Mouse (Mus musculus) hematopoietic stem cell, adult 5-6 weeks (primary cell): ENCODE measurements around the gene Serpind1. TPM values are rescaled to one million over a fixed set of nuclear protein-coding genes. Genes with fewer than 3 reads are reported as not detected.

Source experiments
- ATAC-seq, 2 experiments: fragments of 125-278 bp in 1 of 2; replicated peaks in 1 of 2; 2 replicates each; pipeline ENCODE4 v1.8.0; 2016 to 2017; ENCODE audit warnings: inconsistent platforms in 2 of 2, mild to moderate bottlenecking in 2 of 2, moderate number of reproducible peaks in 2 of 2, low read depth in 1 of 2, moderate TSS enrichment in 1 of 2; ENCODE audit not compliant: low FRiP score in 2 of 2, poor library complexity in 2 of 2, severe bottlenecking in 2 of 2, insufficient read depth in 1 of 2, low TSS enrichment in 1 of 2
- total RNA-seq: library from RNA; stranded (forward); fragments of 172-1452, 232-1000 nt; gene quantifications from 2 replicates; pipeline ENCODE4 v1.2.3, GENCODE M21; 2017

Gene Serpind1
- not detected in 2 replicates for total RNA-seq

DNA sequence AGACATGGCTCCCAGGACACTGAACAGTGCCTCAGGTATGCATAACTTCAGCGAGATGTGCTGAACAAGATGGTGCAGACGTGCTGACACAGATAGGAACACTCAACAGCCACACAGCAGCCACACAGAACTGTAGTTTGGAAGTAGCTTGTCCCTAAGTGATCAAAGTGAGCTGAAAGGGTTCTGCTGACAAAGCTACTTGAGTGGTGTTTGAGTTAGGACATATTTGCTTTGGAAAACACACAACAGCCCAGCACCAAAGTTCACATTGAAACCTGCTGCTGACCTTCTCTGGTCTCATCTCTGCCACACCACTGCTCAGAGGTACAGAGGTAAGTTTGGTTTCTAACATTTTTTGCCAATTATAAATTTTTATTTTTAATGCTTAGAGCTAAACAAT, at the start of gene Serpind1:
Gene Serpind1 (plus strand): TSS at position 256 of the 400 bp plus-strand sequence.
- ATAC-seq: no peak

DNA sequence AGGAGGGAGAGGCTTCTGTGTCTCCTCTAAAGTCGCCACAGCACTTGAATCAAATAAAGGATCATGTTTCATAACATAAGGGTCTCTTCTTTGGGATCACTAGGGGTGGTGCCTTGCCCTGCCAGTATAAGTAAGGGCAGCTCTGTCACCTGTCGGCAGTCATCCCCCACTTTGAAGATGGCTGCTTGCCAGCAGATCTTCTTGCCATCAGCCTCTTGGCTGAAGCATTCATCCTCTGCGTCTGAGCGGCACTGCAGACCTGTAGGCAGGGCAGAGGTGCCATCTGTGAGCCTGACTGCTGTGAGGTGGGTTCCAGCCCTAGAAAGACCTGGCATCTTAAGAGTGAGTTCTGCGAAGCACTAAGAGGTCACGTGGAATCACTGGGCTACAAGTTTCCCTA, 48.0 kb upstream of the Serpind1 start:
- ATAC-seq: no peak

DNA sequence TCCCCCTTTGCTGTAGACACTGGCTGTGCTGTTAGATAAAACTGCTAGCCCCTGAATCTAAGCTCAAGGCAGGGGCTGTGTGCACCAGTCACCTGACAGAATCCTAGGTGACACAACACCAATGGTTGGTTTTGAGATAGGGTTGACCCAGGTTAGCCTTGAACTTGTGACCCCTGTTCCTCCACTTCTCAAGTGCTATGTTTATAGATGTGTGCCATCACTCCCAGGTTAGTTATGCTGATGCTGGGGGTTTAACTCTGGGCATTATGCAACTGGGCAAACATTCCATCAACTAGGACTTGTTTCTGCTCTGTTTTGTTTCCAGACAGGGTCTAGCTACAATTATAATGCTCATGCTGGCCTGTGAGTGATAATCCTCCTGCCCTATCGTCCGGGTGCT, 44.1 kb upstream of the Serpind1 start:
- ATAC-seq: no peak

DNA sequence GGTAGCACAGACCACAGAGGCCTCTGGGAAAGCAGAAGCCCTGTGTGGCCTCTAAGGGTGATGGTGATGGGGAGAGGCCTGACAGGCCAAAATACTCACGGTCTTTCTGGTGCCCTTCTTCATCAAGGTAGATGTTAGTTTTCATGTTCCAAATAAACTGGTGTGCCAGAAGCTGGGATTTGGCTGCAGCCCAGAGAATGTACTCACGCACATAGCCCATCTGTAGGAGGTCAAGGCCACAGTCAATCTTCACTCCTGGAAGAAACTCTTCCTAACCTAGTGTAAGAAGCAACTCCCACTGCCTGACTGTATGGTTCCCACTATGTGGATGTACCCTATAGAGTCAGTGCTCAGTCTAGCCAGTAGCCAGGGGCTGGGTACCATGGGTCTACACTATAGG, 40.2 kb upstream of the Serpind1 start:
- ATAC-seq: no peak

DNA sequence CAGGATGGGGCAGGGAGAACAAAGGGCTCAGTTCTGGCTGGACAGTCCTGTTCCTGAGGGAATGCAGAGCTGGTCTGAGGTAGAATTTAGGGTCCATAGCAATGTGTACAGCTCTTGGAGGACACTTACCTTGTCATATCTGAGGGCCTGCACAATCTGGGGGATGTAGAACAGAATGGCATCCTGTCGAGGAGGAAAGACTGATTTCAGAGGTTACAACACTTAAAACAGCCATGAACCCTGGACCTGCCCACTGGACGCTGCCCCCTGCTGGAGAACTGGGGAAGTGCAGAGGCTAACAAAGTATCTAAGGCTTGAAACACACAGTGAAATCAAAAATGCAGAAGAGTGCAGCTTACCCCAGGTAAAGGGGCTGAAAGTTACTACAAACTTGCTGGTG, 38.4 kb upstream of the Serpind1 start:
- ATAC-seq: peak; percentile 71 to 84

DNA sequence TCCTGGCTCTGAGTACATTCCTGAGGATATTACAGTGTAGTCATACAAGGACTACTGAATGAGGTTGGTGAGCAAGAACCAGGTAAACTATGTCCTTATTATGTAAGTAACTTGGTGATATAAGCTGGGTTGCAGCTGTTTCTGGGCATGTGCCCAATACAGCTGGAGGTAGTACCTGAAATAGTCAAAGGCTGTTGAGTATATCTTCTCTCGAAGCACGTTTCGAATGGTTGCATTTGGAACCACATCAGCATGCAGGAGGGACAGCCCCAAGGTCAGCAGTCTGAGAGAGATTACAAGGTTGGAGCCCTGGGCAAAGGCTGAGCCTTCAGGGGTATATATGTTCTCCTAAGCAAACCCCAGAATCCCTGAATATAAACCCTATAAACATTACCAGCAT, 30.4 kb upstream of the Serpind1 start:
- no peak for ATAC-seq

DNA sequence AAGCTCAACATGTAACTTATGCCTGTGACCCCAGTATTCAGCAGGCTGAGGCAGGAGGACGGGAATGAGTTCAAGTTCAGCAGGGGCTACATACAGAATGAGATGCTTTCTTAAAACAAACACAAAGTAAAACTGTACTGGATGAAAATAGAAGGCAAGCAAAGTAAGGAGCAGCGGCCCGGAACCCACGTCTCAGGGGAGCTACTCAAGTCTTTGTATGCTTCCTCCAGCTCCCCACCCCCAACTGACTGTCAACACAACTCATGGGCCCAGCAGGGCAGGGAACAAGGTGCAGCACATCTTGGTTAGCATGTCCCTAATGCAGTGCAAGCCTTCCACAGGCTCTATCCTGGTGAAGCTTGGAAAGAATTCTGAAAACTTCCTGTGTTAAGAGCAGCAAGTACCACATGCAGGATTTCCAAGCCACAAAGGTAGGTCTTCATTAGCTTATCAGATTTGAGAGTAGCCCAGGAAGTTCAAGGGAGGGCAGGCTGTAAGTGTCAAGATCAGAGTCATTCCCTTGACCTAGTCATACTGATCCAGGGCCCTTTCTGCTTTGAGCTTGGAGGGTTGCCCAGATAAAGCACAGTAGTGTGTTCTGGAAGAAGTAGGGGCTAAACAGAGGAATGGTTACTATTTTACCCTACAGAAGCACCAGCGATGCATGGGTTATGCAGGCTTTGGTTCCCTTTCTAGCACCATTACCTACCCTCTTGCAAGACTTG, 27.5 kb upstream of the Serpind1 start:
- ATAC-seq: no peak

DNA sequence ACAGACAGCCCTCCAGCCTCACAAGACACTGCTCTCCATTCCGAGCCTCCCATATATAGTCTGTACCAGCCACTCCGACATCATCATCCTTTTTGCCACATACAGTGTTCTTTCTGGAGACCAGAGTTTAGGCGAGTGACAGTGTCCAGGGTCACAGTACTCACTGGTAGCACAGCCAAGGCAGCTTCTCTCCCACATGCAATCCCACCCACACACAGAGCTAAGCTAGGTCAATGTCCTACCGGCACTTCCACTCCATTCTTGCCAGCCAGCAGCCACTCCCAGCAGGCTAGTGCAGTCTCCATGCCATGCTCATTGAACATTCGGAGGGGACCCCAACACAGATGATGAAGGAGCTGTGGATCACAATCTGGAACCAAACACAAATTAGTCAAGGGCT, 23.7 kb upstream of the Serpind1 start:
- ATAC-seq: no peak

DNA sequence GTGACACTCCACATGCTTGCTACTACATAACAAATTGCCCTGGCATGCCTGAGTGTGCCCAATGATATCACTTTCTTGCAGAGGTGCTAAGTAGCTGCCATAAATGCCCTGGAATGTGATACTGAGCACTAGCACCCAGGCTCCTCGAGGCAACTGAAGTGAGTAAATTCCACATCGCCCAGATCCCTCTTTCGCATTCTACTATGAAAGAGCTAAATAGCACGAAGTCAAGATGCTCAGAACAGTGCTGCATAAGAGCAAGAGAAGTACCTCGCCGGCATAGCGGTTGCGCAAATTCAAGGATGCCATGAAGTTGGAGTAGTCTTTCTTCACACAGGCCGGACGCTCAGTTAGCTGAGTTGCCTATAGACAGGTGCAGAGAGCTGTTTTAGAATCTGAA, 22.1 kb upstream of the Serpind1 start:
- no peak for ATAC-seq

DNA sequence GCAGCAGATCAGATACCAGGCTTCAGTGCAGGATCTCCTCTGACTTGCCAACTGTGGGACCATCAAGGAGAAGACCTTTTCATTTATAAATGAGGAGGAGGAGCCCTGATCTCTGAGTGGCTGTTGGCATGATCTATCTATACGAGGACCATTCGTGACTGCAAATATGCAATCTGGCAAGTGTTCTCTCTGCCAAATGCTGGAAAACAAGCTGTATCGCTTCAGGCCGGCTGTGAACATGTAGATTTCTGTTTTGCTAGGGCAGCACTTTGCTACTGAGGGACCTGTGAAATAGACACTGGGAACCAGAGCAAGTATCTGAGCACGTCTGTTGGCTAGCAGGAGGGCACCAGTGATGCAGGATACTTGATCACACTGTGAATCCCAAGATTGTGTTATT, 18.6 kb upstream of the Serpind1 start:
- ATAC-seq: no peak

DNA sequence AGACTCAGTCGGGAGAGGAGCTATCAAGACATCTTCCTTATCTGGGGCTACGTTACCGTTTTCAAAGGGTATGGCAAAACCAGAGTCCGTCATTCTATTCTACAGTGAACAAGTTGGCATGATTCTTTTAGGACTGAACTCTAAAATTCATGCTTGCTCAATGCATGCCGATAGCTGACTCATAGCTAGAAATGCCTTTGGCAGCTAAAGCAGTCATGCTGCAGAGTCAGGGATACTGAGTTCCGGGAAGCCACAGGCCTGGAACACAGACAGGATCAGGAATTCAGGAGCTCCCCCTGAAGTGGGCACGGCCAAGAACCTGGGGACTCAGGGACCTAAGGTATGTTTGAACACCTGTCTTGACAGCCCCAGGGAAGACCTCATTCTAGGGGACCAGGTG, 14.6 kb upstream of the Serpind1 start:
- no peak for ATAC-seq

DNA sequence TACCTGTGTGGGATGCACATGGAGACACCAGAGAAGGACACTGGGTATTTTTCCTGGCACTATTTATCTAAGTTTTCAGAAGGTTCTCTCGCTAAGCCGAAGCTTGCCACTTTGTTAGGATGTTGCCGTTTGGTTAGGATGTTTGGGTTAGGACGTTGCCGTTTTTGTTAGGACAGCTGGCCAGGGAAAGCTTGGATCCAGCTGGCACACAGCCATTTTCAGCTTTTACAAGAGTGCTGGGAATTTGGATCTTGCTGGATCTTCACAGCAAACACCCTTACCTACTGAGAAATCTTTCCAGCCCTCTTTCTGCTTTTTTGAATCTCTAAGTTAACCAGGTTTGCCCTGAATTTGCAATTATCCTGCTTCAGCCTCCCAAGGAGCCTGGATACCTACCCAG, 9.7 kb upstream of the Serpind1 start:
- no peak for ATAC-seq

DNA sequence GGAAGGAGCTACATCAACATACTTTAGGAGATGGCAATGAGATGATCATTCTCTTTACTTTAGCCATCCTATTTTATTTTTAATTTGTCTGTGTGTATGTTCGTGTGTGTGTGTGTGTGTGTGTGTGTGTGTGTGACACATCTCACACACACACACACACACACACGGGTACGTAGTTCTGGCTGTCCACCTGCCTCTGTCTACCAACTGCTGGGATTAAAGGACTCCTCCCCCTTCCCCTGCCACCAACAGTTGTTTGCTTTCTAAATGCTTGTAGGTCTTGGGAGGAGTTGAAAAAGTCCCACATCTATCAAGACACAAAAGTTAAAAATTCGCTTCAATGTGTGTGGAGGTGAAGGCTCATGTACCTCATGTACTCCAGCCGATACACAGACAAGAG, 6.4 kb upstream of the Serpind1 start:
- no peak for ATAC-seq

DNA sequence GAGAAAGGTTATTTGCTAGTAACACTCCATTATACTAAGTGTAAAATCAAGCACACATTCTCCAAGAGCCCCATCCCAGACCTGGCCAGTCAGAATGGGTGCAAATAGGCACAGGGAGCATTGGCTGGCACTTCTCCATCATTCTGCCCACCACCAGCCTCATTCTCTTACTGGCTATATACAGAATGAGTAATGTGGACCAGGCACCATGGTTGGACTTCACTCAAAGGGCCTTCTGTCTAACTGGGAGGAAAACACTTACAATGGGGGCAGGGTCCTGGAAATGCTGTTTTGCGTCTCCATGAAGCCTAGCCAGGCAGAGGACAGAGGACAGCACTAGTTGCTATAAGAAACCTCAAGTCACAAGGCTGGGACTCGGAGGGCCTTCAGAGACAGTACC, 5.1 kb upstream of the Serpind1 start:
- ATAC-seq: no peak

DNA sequence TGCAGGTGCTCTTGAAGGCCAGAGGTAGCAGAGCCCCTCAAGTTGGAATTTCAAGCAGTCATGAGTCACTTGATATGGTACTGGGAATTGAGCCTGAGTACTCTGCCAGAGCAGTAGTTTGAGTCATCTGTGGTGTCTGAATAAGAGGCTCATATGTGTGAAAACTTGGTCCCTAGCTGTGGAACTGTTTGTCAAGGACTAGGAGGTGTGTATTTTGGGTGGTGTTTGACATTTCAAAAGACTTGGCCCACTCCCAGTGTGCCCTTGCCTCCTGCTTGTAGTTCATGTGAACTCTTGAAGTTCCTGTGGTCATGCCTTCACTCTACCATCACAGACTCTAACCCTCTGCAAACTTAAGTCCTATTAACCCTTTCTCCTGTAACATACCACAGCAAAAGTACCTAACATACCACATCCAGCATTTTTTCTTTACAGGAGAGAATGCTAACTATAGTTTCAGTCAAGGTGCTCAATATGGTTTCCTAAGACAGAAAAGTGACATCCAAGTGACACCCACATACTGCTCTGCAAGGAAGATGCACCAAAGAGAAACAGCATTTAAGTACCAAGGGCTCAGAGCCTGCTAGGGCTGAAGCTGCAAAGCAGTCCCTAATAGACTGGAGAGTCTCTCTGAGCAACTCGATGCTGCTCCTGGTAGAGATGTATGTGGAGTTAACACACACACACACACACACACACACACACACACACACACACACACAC, 1.2 kb upstream of the Serpind1 start:
- no peak for ATAC-seq

DNA sequence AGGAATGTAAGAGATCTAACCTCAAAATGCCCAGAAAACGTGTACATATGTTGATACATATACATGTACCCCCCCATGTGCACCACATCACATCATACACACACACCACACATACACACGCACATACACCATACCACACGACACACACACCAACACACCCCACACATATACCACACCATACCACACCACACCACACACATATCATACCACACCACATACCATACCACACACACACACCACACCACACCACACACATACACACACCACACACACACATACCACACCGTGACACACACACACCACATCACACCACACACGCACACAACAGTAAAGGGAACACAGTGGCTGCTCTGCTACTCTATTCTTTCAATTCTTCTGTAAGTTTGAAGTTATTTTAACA, 684 bp downstream of the Serpind1 start:
- no peak for ATAC-seq

DNA sequence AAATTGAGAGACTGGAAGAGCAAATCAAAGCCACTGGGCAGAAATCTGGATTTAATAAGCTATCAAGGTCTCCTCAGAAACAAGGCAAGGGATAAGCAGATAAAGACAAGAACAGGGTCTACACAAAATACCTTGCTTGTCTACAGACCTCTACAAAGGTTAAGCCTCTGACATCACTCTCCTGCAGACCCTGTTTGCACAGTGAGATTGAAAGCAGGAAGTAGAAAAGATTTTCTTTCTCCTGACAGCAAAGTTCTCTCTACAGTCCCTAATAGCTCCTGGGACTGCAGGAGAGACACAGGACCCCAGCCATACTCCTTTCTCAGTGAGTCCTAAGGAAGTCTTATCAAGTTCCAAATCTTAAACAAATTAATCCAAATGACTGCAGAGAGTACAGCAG, 3.4 kb downstream of the Serpind1 start:
- ATAC-seq: no peak

DNA sequence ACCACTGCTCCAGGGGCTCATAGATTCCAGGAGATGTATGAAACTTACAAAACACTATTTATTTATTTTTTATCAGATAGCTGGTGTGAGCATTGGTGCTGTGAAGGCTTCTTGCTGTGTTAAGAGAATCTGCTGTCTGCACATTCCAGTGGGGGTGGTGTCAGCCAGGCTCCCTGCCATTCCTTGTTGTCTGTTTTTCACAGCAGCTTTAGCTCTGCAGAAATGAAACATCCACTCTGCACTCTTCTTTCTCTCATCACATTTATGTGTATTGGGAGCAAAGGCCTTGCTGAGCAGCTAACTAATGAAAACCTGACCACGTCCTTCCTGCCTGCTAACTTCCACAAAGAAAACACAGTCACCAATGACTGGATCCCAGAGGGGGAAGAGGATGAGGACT, 4.9 kb downstream of the Serpind1 start:
- ATAC-seq: no peak

DNA sequence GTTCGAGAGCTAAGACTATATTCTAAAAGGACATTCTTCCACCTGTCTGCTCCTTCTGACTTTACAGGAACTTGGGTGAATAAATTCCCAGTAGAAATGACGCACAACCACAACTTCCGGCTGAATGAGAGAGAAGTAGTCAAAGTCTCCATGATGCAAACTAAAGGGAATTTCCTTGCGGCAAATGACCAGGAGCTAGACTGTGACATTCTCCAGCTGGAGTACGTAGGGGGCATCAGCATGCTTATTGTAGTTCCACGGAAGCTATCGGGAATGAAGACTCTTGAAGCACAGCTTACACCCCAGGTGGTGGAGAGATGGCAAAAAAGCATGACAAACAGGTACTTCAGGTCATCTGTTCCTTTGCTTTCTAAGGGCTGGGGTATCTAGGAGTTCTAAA, 8.5 kb downstream of the Serpind1 start:
- no peak for ATAC-seq
